Mouse (Mus musculus) intestine, embryonic 14.5 days (tissue): ENCODE results near the gene Gm42906. TPM values are rescaled to one million over a fixed set of nuclear protein-coding genes. Genes with fewer than 3 reads are reported as not detected.

Experiments used
- ATAC-seq: fragments of 200-750 bp; cut with Nextera tagmentation; replicated peaks from 2 replicates; pipeline ENCODE4 v1.8.0; 2017; ENCODE audit warnings: low read depth, moderate number of reproducible peaks, moderate TSS enrichment, moderate library complexity; ENCODE audit not compliant: low FRiP score, low TSS enrichment
- DNase-seq: peaks from one replicate; pipeline ENCODE4 v3.0.0-alpha.2; 2018; ENCODE audit warnings: low spot score
- H3K27ac ChIP-seq: fragments of 300-500 bp; sonication (generic); 2 replicates; pipeline ENCODE4 v1.5.1; 2014; ENCODE audit warnings: low read depth, mild to moderate bottlenecking, control low read depth
- H3K27me3 ChIP-seq: fragments of 300-500 bp; sonication (generic); replicated peaks from 2 replicates; pipeline ENCODE4 v1.6.1; 2014; ENCODE audit warnings: low read length, control low read depth; ENCODE audit not compliant: control insufficient read depth, insufficient read depth
- H3K36me3 ChIP-seq: fragments of 300-500 bp; sonication (generic); 2 replicates; pipeline ENCODE4 v1.6.1; 2014; ENCODE audit warnings: low read length, control low read depth; ENCODE audit not compliant: control insufficient read depth, insufficient read depth
- H3K4me1 ChIP-seq: fragments of 300-500 bp; sonication (generic); replicated peaks from 2 replicates; pipeline ENCODE4 v1.6.1; 2014; ENCODE audit warnings: low read length, control low read depth, mixed read lengths; ENCODE audit not compliant: control insufficient read depth, insufficient read depth
- H3K4me2 ChIP-seq: fragments of 300-500 bp; sonication (generic); 2 replicates; pipeline ENCODE4 v1.6.1; 2014; ENCODE audit warnings: low read length
- H3K4me3 ChIP-seq: fragments of 300-500 bp; sonication (generic); 2 replicates; pipeline ENCODE4 v1.5.1; 2014; ENCODE audit warnings: low read depth, low read length, control low read depth, mixed read lengths
- H3K9ac ChIP-seq: fragments of 300-500 bp; sonication (generic); 2 replicates; pipeline ENCODE4 v1.6.1; 2014; ENCODE audit warnings: mild to moderate bottlenecking, low read length
- H3K9me3 ChIP-seq: fragments of 300-500 bp; sonication (generic); 2 replicates; pipeline ENCODE4 v1.6.1; 2016; ENCODE audit warnings: low read length, control low read depth; ENCODE audit not compliant: control insufficient read depth
- WGBS: fragments of 180-500 bp; shearing (Covaris S2); extraction: QIAGEN DNeasy Blood & Tissue Kit; methylation state at CpG from one replicate; pipeline ENCODE4 v1.1.7; 2014; 5-methylcytosine and 5-hydroxymethylcytosine counted together
- polyA plus RNA-seq: library from polyadenylated mRNA; unstranded; fragments of >200 nt; fragmentation: Nextera tagmentation; extraction: Ambion mirVana; gene quantifications from 2 replicates; pipeline ENCODE4 v1.2.1, GENCODE M21; 2014

Gm42906 gene
- polyA plus RNA-seq, 1 experiment from 2014 or later = not detected

DNA sequence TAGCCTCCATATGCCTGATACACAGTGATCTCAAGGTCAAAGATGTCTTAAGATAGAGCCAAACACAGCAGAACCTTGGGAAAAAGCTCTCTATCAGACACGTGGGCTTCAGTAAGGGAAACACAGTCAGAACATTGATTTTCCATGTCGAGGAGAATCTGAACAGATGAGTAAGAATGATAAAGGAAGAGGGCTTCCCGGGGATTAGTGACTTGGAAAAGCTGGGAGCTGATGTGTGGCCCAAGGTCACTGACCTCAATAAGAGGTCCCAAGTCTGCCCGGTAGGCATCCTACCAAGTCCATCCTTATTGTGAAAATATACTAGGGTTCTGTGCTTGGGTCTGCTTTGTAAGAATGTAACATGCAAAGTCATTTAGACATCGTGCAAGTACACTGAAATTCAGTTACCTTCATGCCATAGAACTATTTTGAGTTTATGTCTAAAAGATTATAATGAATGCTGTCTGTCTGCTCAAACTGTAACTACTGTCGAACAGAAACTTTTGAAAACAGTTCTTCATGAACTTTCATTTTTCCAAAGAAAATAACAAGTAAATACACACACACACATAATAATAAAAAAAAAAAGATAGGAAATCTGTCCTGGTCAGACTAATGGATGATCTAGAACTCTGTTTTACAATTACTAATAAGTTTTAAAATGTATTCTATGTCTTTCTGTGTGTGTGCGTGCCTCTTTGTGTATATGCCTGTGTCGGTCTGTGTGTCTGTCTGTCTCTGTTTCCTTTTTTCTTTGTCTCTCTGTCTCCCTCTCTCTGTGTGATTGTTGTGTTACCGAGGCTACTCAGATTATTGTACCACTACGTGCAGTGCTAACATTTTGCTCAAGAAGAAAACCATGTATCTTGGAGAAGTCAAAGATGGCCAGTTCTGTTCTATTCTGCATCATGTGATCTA, 322.6 kb downstream of the Gm42906 start:
- peaks cover 15% of the 10 kb centered on the region for H3K4me1 ChIP-seq
- no peaks in the 10 kb centered on the region for H3K9me3 ChIP-seq
- DNase-seq (no peak), ATAC-seq (no peak)
- no peaks in the 10 kb centered on the region for H3K36me3 ChIP-seq
- H3K27ac ChIP-seq = no peak overlapping the region
- no peak overlapping the region for H3K4me3 ChIP-seq
- H3K4me2 ChIP-seq = no peak overlapping the region
- WGBS = 70% methylated on average over 10 of the region's 10 CpGs
- no peaks in the 10 kb centered on the region for H3K27me3 ChIP-seq
- H3K9ac ChIP-seq = no peak overlapping the region

DNA sequence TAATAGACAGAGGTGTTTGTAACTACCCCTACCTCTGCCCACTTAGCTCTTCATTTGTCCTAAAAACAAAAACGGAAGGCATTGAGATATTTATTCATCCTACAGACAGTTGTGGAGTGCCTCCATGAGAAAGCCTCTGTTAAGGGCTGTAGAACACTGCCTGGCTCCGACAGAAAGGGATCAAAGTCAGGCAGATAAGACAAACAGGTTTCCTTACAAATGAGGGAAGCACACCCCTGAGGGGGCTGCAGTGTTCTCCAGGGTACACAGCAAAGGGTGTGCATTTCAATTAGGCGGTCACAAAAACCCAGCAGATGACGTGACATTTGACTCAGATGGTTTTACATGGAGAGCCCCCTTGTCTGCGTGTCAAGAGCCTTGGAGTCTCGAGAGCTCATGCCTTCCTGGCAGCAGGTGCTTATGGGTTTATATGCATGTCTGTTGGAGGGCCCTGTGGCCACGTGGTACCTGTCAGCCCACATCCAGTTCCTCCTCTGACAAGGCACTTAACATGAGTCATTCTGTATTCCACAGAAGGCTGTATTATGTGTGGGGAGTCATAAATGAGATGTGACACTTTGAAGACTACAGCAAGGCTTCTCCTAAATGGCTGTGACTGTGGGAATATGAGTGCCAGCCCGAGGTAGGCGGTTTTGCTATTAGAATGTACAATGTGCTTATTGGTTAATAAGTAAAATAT, 323.5 kb downstream of the Gm42906 start:
- WGBS = 65% methylated on average over 9 of the region's 9 CpGs
- peak; percentile 80 for ATAC-seq
- no peaks in the 10 kb centered on the region for H3K36me3 ChIP-seq
- peaks cover 15% of the 10 kb centered on the region for H3K4me1 ChIP-seq
- DNase-seq = no peak
- H3K9ac ChIP-seq = no peak overlapping the region
- H3K4me2 ChIP-seq = no peak overlapping the region
- no peaks in the 10 kb centered on the region for H3K9me3 ChIP-seq
- no peaks in the 10 kb centered on the region for H3K27me3 ChIP-seq
- no peak overlapping the region for H3K27ac ChIP-seq
- H3K4me3 ChIP-seq = no peak overlapping the region

DNA sequence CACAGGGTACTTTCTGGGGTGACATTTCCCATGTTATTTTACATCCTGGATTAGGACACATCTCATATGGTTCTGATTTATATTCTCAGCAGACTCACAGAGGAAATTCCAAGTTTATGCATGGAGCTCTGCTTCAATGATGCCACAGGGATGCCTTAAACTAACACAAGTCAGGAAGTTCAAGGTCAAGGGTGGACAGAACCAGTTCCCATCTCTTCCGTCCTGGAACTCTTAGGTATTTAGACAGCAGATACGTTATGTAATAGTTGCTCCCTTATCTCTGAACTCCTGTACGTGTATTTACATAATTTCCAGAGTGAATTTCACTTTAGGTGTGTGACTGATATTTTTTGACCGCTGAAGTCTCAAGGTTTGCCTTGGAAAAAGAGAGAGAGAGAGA, 324.7 kb downstream of the Gm42906 start:
- no peak overlapping the region for H3K4me3 ChIP-seq
- no peaks in the 10 kb centered on the region for H3K9me3 ChIP-seq
- no peaks in the 10 kb centered on the region for H3K36me3 ChIP-seq
- H3K4me2 ChIP-seq = no peak overlapping the region
- H3K9ac ChIP-seq = no peak overlapping the region
- WGBS = 54% methylated on average over 4 of the region's 4 CpGs
- H3K4me1 ChIP-seq = peaks cover 8% of the 10 kb centered on the region
- DNase-seq (no peak), ATAC-seq (no peak)
- no peak overlapping the region for H3K27ac ChIP-seq
- H3K27me3 ChIP-seq = no peaks in the 10 kb centered on the region

DNA sequence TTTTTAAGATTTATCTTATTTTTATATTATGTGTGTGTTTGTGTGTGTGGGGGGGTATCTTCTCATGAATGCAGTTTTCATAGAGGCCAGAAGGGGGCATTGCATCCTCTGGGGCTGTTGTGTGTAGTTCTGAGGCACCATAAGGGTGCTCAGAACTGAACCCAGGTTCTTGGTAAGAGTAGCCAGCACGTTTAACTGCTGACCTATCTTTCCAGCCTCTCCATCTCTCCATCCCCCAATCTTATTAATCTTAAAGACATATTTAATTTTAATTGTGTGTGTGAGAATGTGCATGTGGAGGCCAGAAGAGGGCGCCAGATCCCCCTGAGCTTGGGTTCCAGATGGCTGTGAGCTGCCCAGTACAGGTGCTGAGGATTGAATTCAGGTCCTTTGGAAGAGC, 325.7 kb downstream of the Gm42906 start:
- no peak overlapping the region for H3K9ac ChIP-seq
- no peak overlapping the region for H3K4me2 ChIP-seq
- 54% methylated on average over 2 of the region's 2 CpGs for WGBS
- ATAC-seq (no peak), DNase-seq (no peak)
- no peaks in the 10 kb centered on the region for H3K9me3 ChIP-seq
- no peak overlapping the region for H3K4me3 ChIP-seq
- H3K27ac ChIP-seq = no peak overlapping the region
- peaks cover 4% of the 10 kb centered on the region; the same call in 1 of the 2 replicates for H3K4me1 ChIP-seq
- no peaks in the 10 kb centered on the region for H3K27me3 ChIP-seq
- H3K36me3 ChIP-seq = no peaks in the 10 kb centered on the region

DNA sequence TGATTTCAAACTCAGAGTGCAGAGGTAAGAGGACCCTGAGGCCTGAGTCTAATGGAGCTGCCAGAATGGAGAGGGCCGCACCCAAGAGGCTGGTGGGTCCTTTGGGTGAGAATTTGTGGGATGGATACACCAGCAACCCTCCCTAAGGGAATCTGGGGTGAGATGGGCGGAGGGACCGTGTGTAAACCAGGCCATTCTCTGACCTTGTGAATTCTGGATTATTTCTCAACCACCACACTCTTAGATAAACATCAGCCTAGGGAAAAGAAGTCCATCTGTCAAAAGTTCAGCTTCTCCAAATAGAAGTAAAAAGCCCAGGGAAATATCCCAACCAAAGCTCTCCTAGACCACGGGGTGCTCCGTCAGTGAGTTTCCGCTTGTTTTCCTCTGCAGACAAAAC, 332.0 kb downstream of the Gm42906 start:
- whole genome bisulfite sequencing = 46% methylated on average over 6 of the region's 6 CpGs
- H3K9me3 ChIP-seq = no peaks in the 10 kb centered on the region
- ATAC-seq (no peak), DNase-seq (no peak)
- peaks cover 8% of the 10 kb centered on the region; the same call in 1 of the 2 replicates for H3K36me3 ChIP-seq
- peak overlapping the region; percentile 78 for H3K27ac ChIP-seq
- H3K9ac ChIP-seq = no peak overlapping the region
- H3K27me3 ChIP-seq = no peaks in the 10 kb centered on the region
- no peak overlapping the region for H3K4me3 ChIP-seq
- H3K4me1 ChIP-seq = peaks cover 23% of the 10 kb centered on the region; the same call in 1 of the 2 replicates
- no peak overlapping the region for H3K4me2 ChIP-seq

DNA sequence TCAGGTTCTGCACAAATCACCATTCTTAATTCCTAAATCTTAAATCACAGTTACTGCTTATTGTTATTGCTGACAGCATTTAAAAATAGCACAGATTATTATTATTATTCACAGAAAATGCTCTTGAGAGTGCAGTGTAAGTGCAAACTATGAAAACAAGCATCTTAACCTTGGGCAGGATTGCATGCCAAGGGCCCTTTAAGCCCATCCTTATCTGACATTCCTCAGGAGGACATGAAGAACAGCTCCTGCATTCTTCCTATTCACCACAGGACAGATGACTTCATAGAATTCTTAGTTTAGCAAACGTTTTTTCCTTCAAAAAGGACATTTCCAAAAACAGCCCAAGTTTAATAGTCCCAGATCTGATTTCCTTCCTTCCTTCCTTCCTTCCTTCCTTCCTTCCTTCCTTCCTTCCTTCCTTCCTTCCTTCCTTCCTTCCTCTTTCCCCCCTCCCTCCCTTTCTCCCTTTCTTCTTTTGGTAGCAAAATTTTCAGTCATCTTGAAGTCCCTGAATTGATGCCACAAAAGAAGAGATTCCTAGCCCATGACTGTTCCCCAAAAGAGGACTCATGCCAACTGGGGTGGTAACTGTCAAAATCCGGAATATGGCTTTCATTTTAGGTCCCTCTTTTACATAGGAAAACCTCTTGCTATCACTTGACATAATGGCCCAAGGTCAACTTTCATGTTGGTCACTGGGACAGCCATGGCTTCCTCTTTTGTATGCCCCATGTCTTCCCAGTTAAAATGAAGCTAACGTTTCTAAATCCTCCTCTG, 334.9 kb downstream of the Gm42906 start:
- no peak overlapping the region for H3K4me3 ChIP-seq
- no peak overlapping the region for H3K4me2 ChIP-seq
- H3K27ac ChIP-seq = no peak overlapping the region
- 54% methylated on average over 3 of the region's 3 CpGs for WGBS
- no peak overlapping the region for H3K9ac ChIP-seq
- no peaks in the 10 kb centered on the region for H3K27me3 ChIP-seq
- peaks cover 25% of the 10 kb centered on the region; the same call in 1 of the 2 replicates for H3K4me1 ChIP-seq
- no peaks in the 10 kb centered on the region for H3K9me3 ChIP-seq
- ATAC-seq (no peak), DNase-seq (no peak)
- H3K36me3 ChIP-seq = peaks cover 8% of the 10 kb centered on the region; the same call in 1 of the 2 replicates

DNA sequence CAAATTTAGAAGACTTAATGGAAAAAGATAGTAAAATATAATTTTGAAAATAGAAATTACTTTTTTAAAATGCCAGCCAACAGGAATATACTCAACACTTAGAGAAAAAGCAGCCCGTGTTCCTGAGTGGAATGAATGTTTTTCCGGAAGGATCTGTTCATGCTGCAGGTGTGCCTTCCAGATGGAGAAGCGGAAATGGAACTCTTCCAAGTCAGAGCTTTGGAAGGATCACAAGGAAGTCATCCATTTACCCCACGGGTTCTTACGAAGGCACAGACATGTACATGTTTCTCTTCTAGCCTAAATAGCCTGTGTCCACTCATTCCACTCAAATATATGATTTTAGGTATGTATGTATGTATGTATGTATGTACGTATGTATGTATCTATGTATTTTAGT, 337.0 kb downstream of the Gm42906 start:
- no peak overlapping the region for H3K9ac ChIP-seq
- H3K9me3 ChIP-seq = no peaks in the 10 kb centered on the region
- H3K27ac ChIP-seq = no peak overlapping the region
- H3K4me1 ChIP-seq = peaks cover 8% of the 10 kb centered on the region; the same call in 1 of the 2 replicates
- WGBS = 82% methylated on average over 6 of the region's 6 CpGs
- H3K36me3 ChIP-seq = peaks cover 8% of the 10 kb centered on the region; the same call in 1 of the 2 replicates
- no peaks in the 10 kb centered on the region for H3K27me3 ChIP-seq
- no peak for ATAC-seq
- DNase-seq = no peak
- H3K4me2 ChIP-seq = no peak overlapping the region
- no peak overlapping the region for H3K4me3 ChIP-seq

DNA sequence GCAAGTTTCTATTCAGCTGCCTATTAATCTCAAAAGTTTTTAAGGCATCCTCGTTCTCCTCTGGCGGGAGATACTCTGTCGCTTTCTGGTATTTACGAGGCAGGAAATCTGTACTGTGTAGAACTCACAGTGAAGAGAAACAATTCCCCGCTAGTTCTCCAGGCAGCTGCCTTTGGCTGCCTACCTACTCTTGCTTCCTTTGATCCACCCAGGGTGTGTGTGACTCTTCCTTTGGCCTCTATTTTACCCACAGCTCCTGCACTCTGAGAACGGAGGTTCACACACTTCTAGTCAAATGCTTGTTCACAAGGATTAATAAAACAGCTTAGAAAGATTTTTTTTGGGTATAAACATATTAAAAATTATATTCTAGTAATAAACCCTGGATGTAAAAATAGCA, 338.8 kb downstream of the Gm42906 start:
- DNase-seq (no peak), ATAC-seq (no peak)
- H3K9ac ChIP-seq = no peak overlapping the region
- no peak overlapping the region for H3K4me2 ChIP-seq
- H3K27ac ChIP-seq = no peak overlapping the region
- peaks cover 2% of the 10 kb centered on the region; the same call in 1 of the 2 replicates for H3K4me1 ChIP-seq
- H3K4me3 ChIP-seq = no peak overlapping the region
- 32% methylated on average over 6 of the region's 6 CpGs for WGBS
- no peaks in the 10 kb centered on the region for H3K9me3 ChIP-seq
- no peaks in the 10 kb centered on the region for H3K27me3 ChIP-seq
- peaks cover 8% of the 10 kb centered on the region; the same call in 1 of the 2 replicates for H3K36me3 ChIP-seq
